ENCODE assay signal across 1 mouse cellular context in the genomic region with DNA sequence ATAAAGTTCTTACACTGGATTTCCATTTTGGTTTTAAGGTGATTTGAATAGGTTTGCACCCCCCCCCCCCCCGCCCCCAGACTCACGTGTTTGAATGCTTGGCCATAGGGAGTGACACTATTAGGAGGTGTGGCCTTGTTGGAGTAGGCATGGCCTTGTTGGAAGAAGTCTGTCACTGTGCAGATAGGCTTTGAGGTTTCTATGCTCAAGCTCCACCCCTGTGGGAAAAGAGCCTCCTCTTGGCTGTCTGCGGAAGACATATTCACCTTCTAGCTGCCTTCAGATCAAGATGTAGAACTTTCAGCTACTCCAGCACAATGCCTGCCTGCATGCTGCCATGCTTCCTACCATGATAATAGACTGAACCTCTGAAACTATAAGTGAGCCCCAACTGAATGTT.
TF ChIP-seq lines count a peak whose summit lies in the region.

No protein-coding gene starts in this region.

TF ChIP-seq in MEL, 35 proteins besides CTCF, POLR2A, EP300 and RAD21 (continued from another document):
- TF ChIP-seq USF2 (IDR thresholded peaks at IDR 0.05; ENCODE audit: borderline replicate concordance in 1 of 2, insufficient read depth in 1 of 2, low read depth in 1 of 2, low read length in 2 of 2) (no peak), MAX (IDR thresholded peaks at IDR 0.05; ENCODE audit: low read length) (peak; percentile 18; the same call in 1 of the 2 replicates), MAFK (IDR thresholded peaks at IDR 0.05; ENCODE audit: borderline replicate concordance, low read depth, low read length) (no peak), BHLHE40 (IDR thresholded peaks at IDR 0.05; ENCODE audit: borderline replicate concordance, low read depth, low read length) (peak; percentile 14; the same call in 1 of the 2 replicates)
